Mouse (Mus musculus) heart, postnatal 36 days (tissue): ENCODE measurements around the gene Lbhd2. TPM values are rescaled to one million over a fixed set of nuclear protein-coding genes. Genes with fewer than 3 reads are reported as not detected.

Source experiments
- DNase-seq, 2 experiments: peaks; one replicate each; pipeline ENCODE4 v3.0.0; 2021 to 2022
- intact Hi-C: fragments of 180-260 bp; cut with DNase I; formaldehyde crosslinking; loops from one replicate; pipeline ENCODE4 v1.15.1; 2025
- total RNA-seq, 2 experiments: library from RNA; stranded (reverse); gene quantifications; 2 replicates each; pipeline ENCODE4 v1.2.3; 2021

Gene Lbhd2
- total RNA-seq, 2 experiments from 2014 or later, result not detected

GRCm38 (mm10) chr12:111430049-111430867 lies 23.6 kb downstream of the Lbhd2 start:
- intact Hi-C loops, result no loop called here
- peak in 1 of 2 experiments; percentile 57 for DNase-seq

- no peak for DNase-seq
- intact Hi-C loops, result no loop called here
Observed at GRCm38 (mm10) chr12:111430868-111431817, 24.5 kb downstream of the Lbhd2 start.

GRCm38 (mm10) chr12:111432097-111432496 lies 25.5 kb downstream of the Lbhd2 start:
- no peak for DNase-seq
- intact Hi-C loops, result loop anchor here (1.0 kb wide), 1 partner anchor 16 kb away; no protein-coding TSS in a partner anchor

GRCm38 (mm10) chr12:111432751-111433331 lies 26.2 kb downstream of the Lbhd2 start:
- DNase-seq, result no peak
- intact Hi-C loops, result loop anchor here (1.0 kb wide), 1 partner anchor 15 kb away; no protein-coding TSS in a partner anchor

GRCm38 (mm10) chr12:111434164-111434744 lies 27.6 kb downstream of the Lbhd2 start:
- intact Hi-C loops, result no loop called here
- DNase-seq, result no peak

GRCm38 (mm10) chr12:111434745-111435327 lies 28.2 kb downstream of the Lbhd2 start:
- intact Hi-C loops, result no loop called here
- no peak for DNase-seq

GRCm38 (mm10) chr12:111436170-111436569 lies 29.6 kb downstream of the Lbhd2 start:
- no peak for DNase-seq
- intact Hi-C loops, result no loop called here

- intact Hi-C loops, result no loop called here
- no peak for DNase-seq
Observed at GRCm38 (mm10) chr12:111436640-111437039, 30.0 kb downstream of the Lbhd2 start.

GRCm38 (mm10) chr12:111437222-111437900 lies 30.8 kb downstream of the Lbhd2 start:
- DNase-seq, result no peak
- intact Hi-C loops, result no loop called here

- intact Hi-C loops, result no loop called here
Observed at GRCm38 (mm10) chr12:111438850-111439249, 32.2 kb downstream of the Lbhd2 start.

GRCm38 (mm10) chr12:111440701-111441373 lies 34.2 kb downstream of the Lbhd2 start:
- no peak for DNase-seq
- intact Hi-C loops, result no loop called here

More at GRCm38 (mm10) chr12:111438850-111439249, 32.2 kb downstream of the Lbhd2 start:
- no peak for DNase-seq

- intact Hi-C loops, result no loop called here
- no peak for DNase-seq
Observed at GRCm38 (mm10) chr12:111441523-111441922, 34.9 kb downstream of the Lbhd2 start.

- intact Hi-C loops, result no loop called here
- peak; percentile 81 to 86 for DNase-seq
Observed at GRCm38 (mm10) chr12:111442309-111443010, 35.9 kb downstream of the Lbhd2 start, which contains the start of gene Tnfaip2. TSS of gene Tnfaip2 (plus strand) at chr12:111442469.

GRCm38 (mm10) chr12:111443011-111443870 lies 36.6 kb downstream of the Lbhd2 start:
- intact Hi-C loops, result no loop called here
- DNase-seq, result peak in 1 of 2 experiments; percentile 51

GRCm38 (mm10) chr12:111443921-111444831 lies 37.6 kb downstream of the Lbhd2 start:
- intact Hi-C loops, result no loop called here
- DNase-seq, result no peak
